Mouse (Mus musculus): Measurements from ENCODE around the gene Snx7. TPM values are rescaled to one million over a fixed set of nuclear protein-coding genes. Genes with fewer than 3 reads are reported as not detected.

Gene Snx7
- 1.8 and 2.1 TPM in 2 replicates for total RNA-seq (2023)

DNA sequence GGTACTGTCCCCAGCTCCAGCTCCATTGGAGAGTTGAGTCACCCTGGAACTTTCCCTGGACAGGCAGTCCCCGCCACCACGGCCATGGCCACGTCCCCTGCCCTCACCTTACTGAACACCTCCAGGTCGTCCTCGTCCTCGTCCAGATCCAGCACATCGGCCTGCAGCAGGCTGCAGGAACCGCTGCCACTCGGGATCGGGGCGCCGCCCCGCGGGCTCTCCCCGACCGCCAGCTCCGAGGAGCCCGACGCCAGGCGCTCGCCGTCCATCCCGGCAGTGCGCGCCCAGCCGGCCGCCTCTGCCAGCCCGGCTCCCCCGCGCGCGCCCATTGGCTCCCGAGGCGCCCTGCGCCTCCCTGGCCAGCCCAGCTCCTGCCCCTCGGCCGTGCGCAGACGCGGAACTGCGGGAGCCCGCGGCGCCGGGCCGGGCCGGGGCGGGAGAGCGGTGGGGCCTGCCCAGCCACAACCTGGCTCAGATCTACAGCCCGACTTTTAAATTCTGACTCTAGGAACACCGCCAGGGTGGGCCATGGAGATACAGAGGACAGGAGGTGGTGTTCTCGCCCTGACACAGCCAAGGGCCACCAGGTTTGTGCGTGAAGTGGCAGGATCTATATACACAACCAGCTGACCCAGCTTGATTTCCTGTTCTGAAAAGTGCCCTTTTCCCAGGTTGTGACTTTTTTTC lies at the start of gene Snx7:
TSS of gene Snx7 (minus strand) at position 300 of the 687 bp plus-strand sequence.

Measured in neutrophil, adult 65 days (primary cell).